Mouse (Mus musculus): Measurements from ENCODE around the gene Rassf8. TPM values are rescaled to one million over a fixed set of nuclear protein-coding genes. Genes with fewer than 3 reads are reported as not detected.

The Rassf8 gene
- polyA plus RNA-seq, 1 experiment from 2014 or later = 12.5 TPM

DNA sequence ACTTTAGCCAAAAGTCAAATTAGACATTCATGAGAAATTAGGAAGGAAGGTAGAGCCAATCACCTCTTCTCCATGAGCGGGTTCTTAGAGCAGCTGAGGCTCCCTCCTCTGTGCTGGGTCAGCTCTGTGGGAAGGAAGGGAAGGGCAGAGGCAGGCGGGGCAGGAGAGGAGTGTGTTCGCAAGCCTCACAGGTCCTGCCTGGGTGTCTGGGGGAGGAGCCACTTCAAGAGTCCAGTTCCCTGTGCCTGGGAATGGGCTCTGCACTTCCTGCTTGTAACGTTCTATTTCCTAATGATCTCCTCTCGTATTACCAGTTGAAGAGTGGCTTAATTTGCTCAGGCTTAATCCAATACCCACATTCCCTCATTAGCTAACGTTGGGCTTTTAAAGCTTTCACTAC lies 32.8 kb downstream of the Rassf8 start:
- peak overlapping the region; percentile 58; the same call in 1 of the 2 replicates for H3K9ac ChIP-seq (ENCODE audit: low read depth, low read length)
- H3K4me3 ChIP-seq (ENCODE audit: low read depth, low read length) = no peak overlapping the region
- ATAC-seq (replicated peaks; ENCODE audit: insufficient number of reproducible peaks, low FRiP score, low TSS enrichment) = 0 out of 2 replicates have a peak, but pooled peaks have one; percentile 46
- no peaks in the 10 kb centered on the region for H3K9me3 ChIP-seq (replicated peaks; ENCODE audit: control insufficient read depth, low read length)
- peak overlapping the region; percentile 22; the same call in 1 of the 2 replicates for H3K4me2 ChIP-seq
- H3K27me3 ChIP-seq (ENCODE audit: control insufficient read depth, insufficient read depth, low read length) = no peaks in the 10 kb centered on the region
- no peaks in the 10 kb centered on the region for H3K36me3 ChIP-seq (ENCODE audit: control insufficient read depth, insufficient read depth, low read length)
- 20% methylated on average over 5 of the region's 6 CpGs for WGBS (ENCODE audit: insufficient replicate concordance)
- H3K4me1 ChIP-seq (ENCODE audit: control insufficient read depth, insufficient read depth, low read length) = peaks cover 30% of the 10 kb centered on the region
- H3K27ac ChIP-seq (ENCODE audit: low read depth, low read length) = no peak overlapping the region

DNA sequence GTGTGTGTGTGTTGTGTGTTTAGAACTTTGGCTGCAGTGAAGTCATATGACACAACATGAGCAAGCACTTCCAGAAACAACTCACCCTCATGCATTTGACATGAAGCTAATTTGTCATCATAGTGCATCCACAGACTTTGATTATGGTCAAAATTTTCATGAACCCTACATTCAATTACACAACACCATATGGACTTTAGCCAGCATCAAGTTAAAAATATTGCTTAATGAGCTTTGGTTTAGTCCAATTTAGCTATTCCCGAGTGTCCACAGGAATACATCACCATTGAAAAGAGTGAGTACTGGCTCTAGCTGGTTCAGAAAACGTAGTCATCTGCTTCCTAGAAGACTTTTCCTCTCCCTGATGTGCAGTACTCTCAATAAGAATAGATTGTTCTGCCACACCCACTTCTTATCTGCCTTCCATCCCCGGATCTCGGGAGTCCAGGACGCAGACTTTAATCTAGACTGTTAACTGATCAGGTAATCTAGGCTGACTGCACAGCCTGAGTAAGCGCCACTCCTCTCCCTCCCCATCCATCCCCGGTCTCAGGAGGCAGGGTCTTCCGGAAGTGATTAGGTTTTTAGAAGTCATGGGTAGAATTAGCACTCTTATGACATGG lies 33.7 kb downstream of the Rassf8 start:
- no peak for ATAC-seq (replicated peaks; ENCODE audit: insufficient number of reproducible peaks, low FRiP score, low TSS enrichment)
- no peaks in the 10 kb centered on the region for H3K36me3 ChIP-seq (ENCODE audit: control insufficient read depth, insufficient read depth, low read length)
- H3K4me1 ChIP-seq (ENCODE audit: control insufficient read depth, insufficient read depth, low read length) = peaks cover 30% of the 10 kb centered on the region
- no peak overlapping the region for H3K9ac ChIP-seq (ENCODE audit: low read depth, low read length)
- no peaks in the 10 kb centered on the region for H3K27me3 ChIP-seq (ENCODE audit: control insufficient read depth, insufficient read depth, low read length)
- H3K4me2 ChIP-seq = no peak overlapping the region
- no peak overlapping the region for H3K4me3 ChIP-seq (ENCODE audit: low read depth, low read length)
- no peaks in the 10 kb centered on the region for H3K9me3 ChIP-seq (replicated peaks; ENCODE audit: control insufficient read depth, low read length)
- no peak overlapping the region for H3K27ac ChIP-seq (ENCODE audit: low read depth, low read length)
- 35% methylated on average over 8 of the region's 8 CpGs for WGBS (ENCODE audit: insufficient replicate concordance)

DNA sequence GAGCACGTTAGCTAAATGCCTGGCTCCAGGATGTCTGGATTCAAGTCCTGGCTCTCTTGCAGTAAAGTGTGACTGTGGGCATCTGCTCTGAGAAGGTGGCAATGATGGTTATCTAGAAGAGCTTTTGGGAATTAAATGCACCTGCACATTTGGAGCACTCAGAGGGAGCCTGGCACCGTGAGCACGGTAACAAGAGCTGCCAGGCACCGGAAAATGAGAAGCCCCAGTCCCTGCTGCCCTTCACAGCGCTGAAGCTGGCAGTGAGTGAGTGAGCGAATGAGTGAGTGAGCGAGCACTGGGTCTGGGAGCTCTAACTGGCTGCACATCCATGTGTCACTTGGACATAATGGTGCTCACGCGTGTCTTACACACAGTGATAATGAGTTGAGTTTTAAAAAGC lies 34.7 kb downstream of the Rassf8 start:
- peaks cover 25% of the 10 kb centered on the region for H3K4me1 ChIP-seq (ENCODE audit: control insufficient read depth, insufficient read depth, low read length)
- 81% methylated on average over 9 of the region's 9 CpGs for WGBS (ENCODE audit: insufficient replicate concordance)
- H3K9ac ChIP-seq (ENCODE audit: low read depth, low read length) = no peak overlapping the region
- H3K4me2 ChIP-seq = no peak overlapping the region
- H3K27me3 ChIP-seq (ENCODE audit: control insufficient read depth, insufficient read depth, low read length) = no peaks in the 10 kb centered on the region
- H3K27ac ChIP-seq (ENCODE audit: low read depth, low read length) = no peak overlapping the region
- H3K36me3 ChIP-seq (ENCODE audit: control insufficient read depth, insufficient read depth, low read length) = no peaks in the 10 kb centered on the region
- H3K9me3 ChIP-seq (replicated peaks; ENCODE audit: control insufficient read depth, low read length) = no peaks in the 10 kb centered on the region
- H3K4me3 ChIP-seq (ENCODE audit: low read depth, low read length) = no peak overlapping the region
- ATAC-seq (replicated peaks; ENCODE audit: insufficient number of reproducible peaks, low FRiP score, low TSS enrichment) = no peak

DNA sequence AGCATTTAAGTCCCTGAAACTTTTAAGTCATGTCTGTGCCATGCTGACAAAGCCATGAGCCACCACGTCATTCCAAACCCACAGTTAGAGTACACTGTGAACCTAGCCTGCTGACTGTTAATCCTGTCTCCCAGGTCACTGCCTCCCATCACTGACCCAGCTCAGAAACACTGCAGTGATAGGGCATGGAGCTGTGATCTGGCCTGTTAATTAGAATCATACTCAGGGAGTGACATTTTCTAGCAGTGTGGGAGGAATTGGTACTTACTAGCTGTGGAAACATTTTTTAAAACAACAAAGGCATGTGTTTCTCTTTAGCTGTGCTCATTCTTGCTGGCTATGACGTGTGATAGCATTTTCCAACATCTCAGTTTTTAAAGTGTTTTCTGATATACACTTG lies 35.4 kb downstream of the Rassf8 start:
- ATAC-seq (replicated peaks; ENCODE audit: insufficient number of reproducible peaks, low FRiP score, low TSS enrichment) = no peak

DNA sequence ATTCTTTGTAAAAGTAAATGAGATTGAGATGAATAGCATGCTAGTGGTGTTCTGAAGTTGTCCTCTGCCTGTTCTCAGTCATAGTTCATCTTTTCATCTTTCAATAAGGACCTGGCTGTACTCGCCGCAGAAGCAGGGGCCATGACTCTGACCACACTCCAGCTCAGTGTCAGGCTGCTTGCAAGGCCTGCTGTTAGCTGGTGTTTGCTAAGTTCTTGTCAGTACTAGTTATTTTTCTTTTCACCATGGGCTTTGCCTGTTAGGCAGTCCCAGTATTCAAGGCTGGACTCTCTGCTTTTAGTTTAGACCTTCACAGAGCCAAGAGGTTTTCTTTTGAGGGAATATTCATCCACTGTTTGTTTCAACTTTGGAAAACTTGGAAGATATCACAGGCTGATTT lies 40.8 kb downstream of the Rassf8 start:
- H3K4me3 ChIP-seq (ENCODE audit: low read depth, low read length) = no peak overlapping the region
- ATAC-seq (replicated peaks; ENCODE audit: insufficient number of reproducible peaks, low FRiP score, low TSS enrichment) = no peak
- peaks cover 13% of the 10 kb centered on the region for H3K4me1 ChIP-seq (ENCODE audit: control insufficient read depth, insufficient read depth, low read length)
- H3K9ac ChIP-seq (ENCODE audit: low read depth, low read length) = no peak overlapping the region
- no peaks in the 10 kb centered on the region for H3K27me3 ChIP-seq (ENCODE audit: control insufficient read depth, insufficient read depth, low read length)
- no peak overlapping the region for H3K4me2 ChIP-seq
- H3K9me3 ChIP-seq (replicated peaks; ENCODE audit: control insufficient read depth, low read length) = no peaks in the 10 kb centered on the region
- H3K27ac ChIP-seq (ENCODE audit: low read depth, low read length) = no peak overlapping the region
- WGBS (ENCODE audit: insufficient replicate concordance) = 72% methylated on average over 2 of the region's 2 CpGs
- H3K36me3 ChIP-seq (ENCODE audit: control insufficient read depth, insufficient read depth, low read length) = no peaks in the 10 kb centered on the region

More for the DNA sequence above, 35.4 kb downstream of the Rassf8 start:
- H3K4me3 ChIP-seq (ENCODE audit: low read depth, low read length) = no peak overlapping the region
- no peaks in the 10 kb centered on the region for H3K36me3 ChIP-seq (ENCODE audit: control insufficient read depth, insufficient read depth, low read length)
- no peak overlapping the region for H3K27ac ChIP-seq (ENCODE audit: low read depth, low read length)
- H3K9ac ChIP-seq (ENCODE audit: low read depth, low read length) = no peak overlapping the region
- 64% methylated on average over 2 of the region's 2 CpGs for WGBS (ENCODE audit: insufficient replicate concordance)
- no peak overlapping the region for H3K4me2 ChIP-seq
- no peaks in the 10 kb centered on the region for H3K27me3 ChIP-seq (ENCODE audit: control insufficient read depth, insufficient read depth, low read length)
- no peaks in the 10 kb centered on the region for H3K9me3 ChIP-seq (replicated peaks; ENCODE audit: control insufficient read depth, low read length)
- peaks cover 25% of the 10 kb centered on the region for H3K4me1 ChIP-seq (ENCODE audit: control insufficient read depth, insufficient read depth, low read length)

DNA sequence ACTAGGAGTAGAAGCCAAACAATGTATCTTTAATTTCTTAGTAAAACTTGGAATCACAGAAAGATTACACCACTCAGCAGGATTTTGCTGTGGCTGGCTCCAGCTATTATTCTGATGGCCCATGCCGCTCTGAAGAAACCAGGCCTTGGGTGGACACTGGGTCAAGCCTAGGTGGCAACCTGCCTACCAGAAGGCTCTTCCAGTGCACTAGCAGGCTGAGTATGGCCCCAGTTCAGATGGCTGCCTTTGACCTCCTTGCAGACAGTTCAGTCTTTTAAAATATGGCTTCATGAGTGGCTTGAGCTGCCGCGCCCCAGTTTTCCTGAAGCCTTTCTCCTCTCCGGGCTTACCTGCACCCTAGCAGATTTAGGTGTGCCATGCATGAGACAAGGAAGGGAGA lies 43.2 kb downstream of the Rassf8 start:
- ATAC-seq (replicated peaks; ENCODE audit: insufficient number of reproducible peaks, low FRiP score, low TSS enrichment) = no peak
- peaks cover 23% of the 10 kb centered on the region for H3K4me1 ChIP-seq (ENCODE audit: control insufficient read depth, insufficient read depth, low read length)
- no peaks in the 10 kb centered on the region for H3K9me3 ChIP-seq (replicated peaks; ENCODE audit: control insufficient read depth, low read length)
- H3K36me3 ChIP-seq (ENCODE audit: control insufficient read depth, insufficient read depth, low read length) = no peaks in the 10 kb centered on the region
- H3K9ac ChIP-seq (ENCODE audit: low read depth, low read length) = no peak overlapping the region
- WGBS (ENCODE audit: insufficient replicate concordance) = 96% methylated on average over 4 of the region's 4 CpGs
- no peak overlapping the region for H3K4me3 ChIP-seq (ENCODE audit: low read depth, low read length)
- no peaks in the 10 kb centered on the region for H3K27me3 ChIP-seq (ENCODE audit: control insufficient read depth, insufficient read depth, low read length)
- H3K27ac ChIP-seq (ENCODE audit: low read depth, low read length) = no peak overlapping the region
- H3K4me2 ChIP-seq = no peak overlapping the region

DNA sequence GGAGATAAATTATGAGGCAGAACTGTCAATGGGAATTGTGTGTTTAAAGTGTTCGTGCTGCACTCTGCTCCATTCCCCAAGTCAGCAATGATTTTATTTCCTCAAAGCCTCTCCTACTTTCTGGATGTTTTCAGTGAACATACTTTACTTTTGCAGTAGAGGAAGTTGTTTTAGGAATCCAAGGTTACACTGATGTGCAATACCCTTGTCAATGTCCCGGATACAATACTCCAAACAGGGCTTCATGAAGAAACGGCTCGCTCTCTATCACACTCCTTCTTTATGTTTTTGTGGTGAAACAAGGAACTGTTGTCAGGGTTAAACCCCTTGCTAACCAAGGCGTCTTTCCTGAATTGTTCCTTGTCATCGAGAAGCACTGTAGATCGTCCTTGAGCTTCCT lies 45.8 kb downstream of the Rassf8 start:
- H3K9me3 ChIP-seq (replicated peaks; ENCODE audit: control insufficient read depth, low read length) = no peaks in the 10 kb centered on the region
- no peak overlapping the region for H3K4me3 ChIP-seq (ENCODE audit: low read depth, low read length)
- no peaks in the 10 kb centered on the region for H3K27me3 ChIP-seq (ENCODE audit: control insufficient read depth, insufficient read depth, low read length)
- H3K4me2 ChIP-seq = no peak overlapping the region
- WGBS (ENCODE audit: insufficient replicate concordance) = 52% methylated on average over 7 of the region's 7 CpGs
- peak overlapping the region; percentile 55 for H3K27ac ChIP-seq (ENCODE audit: low read depth, low read length)
- no peak overlapping the region for H3K9ac ChIP-seq (ENCODE audit: low read depth, low read length)
- ATAC-seq (replicated peaks; ENCODE audit: insufficient number of reproducible peaks, low FRiP score, low TSS enrichment) = no peak
- H3K4me1 ChIP-seq (ENCODE audit: control insufficient read depth, insufficient read depth, low read length) = peaks cover 38% of the 10 kb centered on the region
- H3K36me3 ChIP-seq (ENCODE audit: control insufficient read depth, insufficient read depth, low read length) = no peaks in the 10 kb centered on the region

DNA sequence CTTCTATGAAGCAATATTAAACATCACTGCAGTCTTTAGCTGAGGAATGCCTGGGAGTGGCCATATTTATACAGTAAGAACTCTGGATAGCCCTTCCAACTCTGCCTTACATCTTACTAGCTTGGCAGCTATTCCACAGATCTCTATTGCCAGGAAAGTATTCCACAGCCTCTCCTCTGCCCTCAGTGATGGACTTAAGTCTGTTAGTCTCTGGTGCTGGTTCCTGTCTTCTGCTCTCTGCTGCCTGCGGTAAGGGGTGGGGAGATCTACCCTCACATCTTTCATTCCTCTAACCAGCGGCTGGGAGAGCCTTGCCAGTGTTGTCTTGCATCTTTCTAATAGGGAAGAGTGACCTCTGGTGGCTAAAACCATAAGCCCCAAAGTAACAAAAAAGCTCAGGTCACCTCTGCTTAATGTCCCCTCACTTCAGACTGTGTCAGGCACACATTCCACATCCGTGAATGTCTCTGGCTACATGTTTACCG lies 46.6 kb downstream of the Rassf8 start:
- Histone ChIP-seq H3K9ac (ENCODE audit: low read depth, low read length) (no peak overlapping the region), H3K27me3 (ENCODE audit: control insufficient read depth, insufficient read depth, low read length) (no peaks in the 10 kb centered on the region), H3K27ac (ENCODE audit: low read depth, low read length) (peak overlapping the region; percentile 29; the same call in 1 of the 2 replicates), H3K36me3 (ENCODE audit: control insufficient read depth, insufficient read depth, low read length) (no peaks in the 10 kb centered on the region), H3K4me1 (ENCODE audit: control insufficient read depth, insufficient read depth, low read length) (peaks cover 38% of the 10 kb centered on the region), H3K4me2 (no peak overlapping the region), H3K9me3 (replicated peaks; ENCODE audit: control insufficient read depth, low read length) (no peaks in the 10 kb centered on the region), H3K4me3 (ENCODE audit: low read depth, low read length) (no peak overlapping the region)
- no peak; the same call in 1 of the 2 replicates for ATAC-seq (replicated peaks; ENCODE audit: insufficient number of reproducible peaks, low FRiP score, low TSS enrichment)
- WGBS (ENCODE audit: insufficient replicate concordance) = 8% methylated on average over 4 of the region's 4 CpGs

DNA sequence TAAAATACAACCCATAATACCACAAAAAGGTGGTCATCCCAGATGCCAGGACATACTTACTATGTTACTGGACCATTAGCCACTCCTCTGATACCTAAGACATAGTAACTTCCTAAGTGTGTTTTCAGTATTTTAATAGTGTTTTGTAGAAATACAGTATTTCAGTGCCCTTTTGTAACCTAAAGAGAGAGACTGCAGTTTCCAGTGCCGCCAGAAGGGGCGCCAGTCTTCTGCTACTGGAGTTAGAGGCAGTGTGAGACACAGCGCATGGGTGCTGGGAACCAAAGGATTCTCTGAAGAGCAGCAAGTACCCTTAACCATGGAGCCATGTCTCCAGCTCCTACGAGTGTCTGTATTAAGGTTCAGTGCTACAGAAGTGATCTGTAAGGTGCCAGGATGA lies 48.1 kb downstream of the Rassf8 start:
- Histone ChIP-seq H3K4me2 (no peak overlapping the region), H3K9ac (ENCODE audit: low read depth, low read length) (no peak overlapping the region), H3K9me3 (replicated peaks; ENCODE audit: control insufficient read depth, low read length) (no peaks in the 10 kb centered on the region), H3K27ac (ENCODE audit: low read depth, low read length) (no peak overlapping the region), H3K36me3 (ENCODE audit: control insufficient read depth, insufficient read depth, low read length) (no peaks in the 10 kb centered on the region), H3K4me1 (ENCODE audit: control insufficient read depth, insufficient read depth, low read length) (peaks cover 35% of the 10 kb centered on the region), H3K4me3 (ENCODE audit: low read depth, low read length) (no peak overlapping the region), H3K27me3 (ENCODE audit: control insufficient read depth, insufficient read depth, low read length) (no peaks in the 10 kb centered on the region)
- ATAC-seq (replicated peaks; ENCODE audit: insufficient number of reproducible peaks, low FRiP score, low TSS enrichment) = no peak
- WGBS (ENCODE audit: insufficient replicate concordance) = 61% methylated on average over 4 of the region's 4 CpGs

Data from heart, embryonic 11.5 days (tissue).